Mouse (Mus musculus) thymus, adult 2 months (tissue): Measurements from ENCODE around the gene Mthfd1l. TPM values are rescaled to one million over a fixed set of nuclear protein-coding genes. Genes with fewer than 3 reads are reported as not detected.

ENCODE experiments used
- DNase-seq: peaks from one replicate; pipeline ENCODE4 v3.0.0; 2021
- H3K27ac ChIP-seq: fragments of 200-500 bp; 2 replicates; pipeline ENCODE4 v1.5.1; 2012; ENCODE audit warnings: low read length, control low read depth; ENCODE audit not compliant: control insufficient read depth, insufficient read depth
- H3K27me3 ChIP-seq: fragments of 200-500 bp; 2 replicates; pipeline ENCODE4 v1.6.1; 2012; ENCODE audit warnings: mild to moderate bottlenecking, low read length, moderate library complexity, mixed read lengths; ENCODE audit not compliant: control insufficient read depth, insufficient read depth
- H3K36me3 ChIP-seq: fragments of 200-500 bp; 2 replicates; pipeline ENCODE4 v1.6.1; 2012; ENCODE audit warnings: mild to moderate bottlenecking, low read length, moderate library complexity; ENCODE audit not compliant: control insufficient read depth, insufficient read depth
- H3K4me1 ChIP-seq: fragments of 200-500 bp; replicated peaks from 2 replicates; pipeline ENCODE4 v1.6.1; 2012; ENCODE audit warnings: low read length; ENCODE audit not compliant: control insufficient read depth, insufficient read depth
- H3K4me3 ChIP-seq: fragments of 200-500 bp; 2 replicates; pipeline ENCODE4 v1.5.1; 2012; ENCODE audit warnings: mild to moderate bottlenecking, low read length, control low read depth, moderate library complexity; ENCODE audit not compliant: control insufficient read depth, insufficient read depth
- CTCF ChIP-seq: fragments of 200-500 bp; IDR thresholded peaks from 2 replicates; pipeline ENCODE4 v1.5.1; 2012; ENCODE audit warnings: mild to moderate bottlenecking, control low read depth, low read length, moderate library complexity, borderline replicate concordance; ENCODE audit not compliant: control insufficient read depth, poor library complexity, insufficient read depth; ENCODE audit errors: extremely low read depth
- POLR2A ChIP-seq: fragments of 200-500 bp; IDR thresholded peaks from 2 replicates; pipeline ENCODE4 v1.6.1; 2012; ENCODE audit warnings: mild to moderate bottlenecking, low read length, control low read depth, moderate library complexity; ENCODE audit not compliant: control insufficient read depth, poor library complexity, insufficient read depth; ENCODE audit errors: extremely low read depth
- WGBS: fragments of 180-500 bp; shearing (Covaris S2); methylation state at CpG from one replicate; pipeline ENCODE4 v1.1.7; 2018; 5-methylcytosine and 5-hydroxymethylcytosine counted together
- polyA plus RNA-seq: library from polyadenylated mRNA; depleted of rRNA; stranded (reverse); fragments of >200 nt; gene quantifications from 2 replicates; pipeline ENCODE4 v1.2.3, GENCODE M21; 2012

The Mthfd1l gene
- polyA plus RNA-seq, 1 experiment, result 8.7 TPM

DNA sequence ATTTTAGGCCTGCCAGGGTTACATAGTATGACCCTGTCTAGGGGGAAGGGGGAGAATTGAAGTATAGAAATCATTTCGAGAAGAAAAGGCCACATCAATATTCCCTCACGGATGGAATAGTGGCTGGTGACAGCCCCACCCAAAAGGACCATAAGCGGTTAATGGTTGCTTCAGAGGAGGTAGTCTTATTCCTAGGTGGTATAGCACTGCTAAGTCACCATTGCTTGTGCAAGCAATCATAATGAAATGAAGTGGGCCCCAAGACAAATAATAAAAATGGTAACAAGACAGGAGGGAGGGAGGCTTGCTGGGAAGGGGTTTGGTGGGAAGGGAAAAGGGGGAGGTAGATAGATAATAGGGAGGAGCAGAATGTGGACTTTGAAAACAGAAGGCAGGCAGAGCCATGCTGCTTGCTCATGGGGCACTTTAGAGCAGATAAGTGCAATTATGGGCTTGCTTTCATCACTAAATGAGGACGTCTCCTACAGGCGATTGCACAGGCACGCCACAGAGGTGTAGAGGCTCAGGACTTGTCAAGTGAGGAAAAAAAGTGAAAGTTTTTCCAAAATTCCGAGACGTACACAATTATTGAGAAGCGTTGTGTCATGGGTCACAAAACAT is 105.4 kb downstream of the Mthfd1l start:
- WGBS, result 97% methylated on average over 9 of the region's 9 CpGs
- no peak for DNase-seq
- Histone ChIP-seq H3K27ac (no peak overlapping the region), H3K4me1 (peaks cover 15% of the 10 kb centered on the region), H3K27me3 (no peaks in the 10 kb centered on the region), H3K36me3 (no peaks in the 10 kb centered on the region), H3K4me3 (no peak overlapping the region)
- TF ChIP-seq POLR2A (no peak), CTCF (no peak)

- no peak for DNase-seq
- Histone ChIP-seq H3K4me1 (peaks cover 15% of the 10 kb centered on the region), H3K4me3 (no peak overlapping the region), H3K36me3 (no peaks in the 10 kb centered on the region), H3K27ac (peak overlapping the region; percentile 18; the same call in 1 of the 2 replicates), H3K27me3 (no peaks in the 10 kb centered on the region)
- WGBS, result 59% methylated on average over 8 of the region's 8 CpGs
- no peak for TF ChIP-seq CTCF
- no peak for TF ChIP-seq POLR2A
Measured at GRCm38 (mm10) chr10:4078979-4079630, 106.2 kb downstream of the Mthfd1l start.

DNA sequence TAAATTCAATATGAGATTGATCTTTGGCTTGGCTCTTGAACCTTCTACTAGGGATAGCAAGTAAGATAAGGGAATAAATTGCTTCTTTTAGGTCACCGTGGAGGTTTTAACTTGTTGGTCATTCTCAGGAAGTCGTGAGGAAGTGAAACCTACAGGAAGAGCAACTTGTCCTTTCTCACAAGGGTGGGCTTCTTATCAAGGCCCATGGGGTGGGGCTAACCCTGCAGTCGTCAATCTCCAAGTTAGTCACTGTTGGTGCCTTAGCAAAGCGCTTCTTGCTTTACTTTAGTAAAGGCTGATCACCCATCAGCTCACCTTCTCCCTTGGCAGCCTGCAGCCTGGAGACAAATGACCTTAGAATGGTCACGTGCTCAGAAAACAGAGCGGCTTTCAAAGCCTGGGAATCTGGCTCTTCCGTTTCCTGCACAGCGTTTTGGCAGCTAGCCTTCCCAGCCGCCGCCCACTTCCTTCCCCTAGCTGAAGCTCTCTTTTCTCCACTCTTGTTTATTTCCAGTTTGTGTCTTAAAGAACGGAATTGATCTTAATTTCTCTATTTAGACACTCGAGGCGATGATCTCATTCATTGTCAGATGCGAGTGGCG is 106.8 kb downstream of the Mthfd1l start:
- no peaks in the 10 kb centered on the region for H3K27me3 ChIP-seq
- DNase-seq, result peak; percentile 55
- no peaks in the 10 kb centered on the region for H3K36me3 ChIP-seq
- 4% methylated on average over 15 of the region's 15 CpGs for whole genome bisulfite sequencing
- TF ChIP-seq POLR2A, result no peak
- TF ChIP-seq CTCF, result no peak
- peaks cover 15% of the 10 kb centered on the region for H3K4me1 ChIP-seq
- H3K27ac ChIP-seq, result peak overlapping the region; percentile 12
- peak overlapping the region; percentile 35 for H3K4me3 ChIP-seq

- Histone ChIP-seq H3K27ac (no peak overlapping the region), H3K4me1 (peaks cover 19% of the 10 kb centered on the region), H3K36me3 (no peaks in the 10 kb centered on the region), H3K27me3 (no peaks in the 10 kb centered on the region), H3K4me3 (no peak overlapping the region)
- no peak for DNase-seq
- 89% methylated on average over 9 of the region's 9 CpGs for WGBS
- TF ChIP-seq POLR2A, result no peak
- TF ChIP-seq CTCF, result no peak
Measured at GRCm38 (mm10) chr10:4083609-4084008, 110.7 kb downstream of the Mthfd1l start.

DNA sequence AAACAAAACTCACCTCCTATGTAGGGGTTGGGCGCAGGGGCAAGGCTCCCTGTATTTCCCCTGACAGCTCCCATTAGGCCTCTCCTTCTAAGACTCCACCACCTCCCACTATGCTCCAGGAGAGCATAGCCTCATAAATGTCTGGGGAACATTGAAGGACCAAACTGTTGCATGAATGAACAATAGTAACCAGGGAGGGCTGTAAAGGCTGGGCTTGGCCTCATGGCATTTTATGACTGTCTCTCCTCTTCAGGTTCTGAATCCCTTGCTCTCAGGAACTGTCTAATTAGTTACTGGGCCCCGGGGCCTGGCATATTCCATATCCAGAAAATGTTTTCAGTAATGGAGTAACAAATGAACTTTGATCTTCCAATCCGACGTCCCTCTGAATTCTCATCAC is 112.0 kb downstream of the Mthfd1l start:
- H3K4me1 ChIP-seq, result peaks cover 16% of the 10 kb centered on the region
- DNase-seq, result no peak
- no peaks in the 10 kb centered on the region for H3K27me3 ChIP-seq
- H3K27ac ChIP-seq, result no peak overlapping the region
- WGBS, result 96% methylated on average over 4 of the region's 4 CpGs
- no peak overlapping the region for H3K4me3 ChIP-seq
- TF ChIP-seq CTCF, result no peak
- no peak for TF ChIP-seq POLR2A
- no peaks in the 10 kb centered on the region for H3K36me3 ChIP-seq

DNA sequence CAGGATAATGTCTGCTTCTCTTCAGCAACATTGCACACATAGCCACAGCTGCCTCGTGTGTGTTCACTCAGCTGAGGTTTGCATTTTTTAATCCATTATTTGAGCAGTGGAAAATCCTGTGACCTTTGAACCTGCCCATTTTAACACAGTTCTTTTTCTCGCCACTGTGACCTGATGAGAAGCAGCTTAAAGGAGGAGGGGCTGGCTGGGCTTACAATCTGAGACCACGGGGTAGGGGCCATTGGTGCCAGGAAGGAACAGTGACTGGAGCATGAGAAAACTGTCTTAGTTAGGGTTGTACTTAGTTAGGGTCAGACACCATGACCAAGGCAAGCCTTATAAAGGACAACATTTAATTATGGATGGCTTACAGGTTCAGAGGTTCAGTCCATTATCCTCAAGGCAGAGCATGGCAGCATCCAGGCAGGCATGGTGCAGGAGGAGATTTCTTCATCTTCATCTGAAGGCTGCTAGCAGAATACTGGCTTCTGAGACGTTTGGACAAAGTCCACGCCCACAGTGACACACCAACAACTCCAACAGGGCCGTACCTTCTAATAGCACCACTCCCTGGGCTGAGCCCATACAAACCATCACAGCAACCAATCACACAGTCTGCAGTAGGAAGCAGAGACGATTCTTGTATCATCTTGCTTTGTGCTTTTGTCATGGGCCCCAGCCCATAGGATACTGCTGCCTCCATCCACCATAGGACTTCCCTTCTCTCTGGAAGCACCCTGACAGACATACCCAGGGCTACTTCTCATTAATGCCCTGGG is 112.6 kb downstream of the Mthfd1l start:
- no peaks in the 10 kb centered on the region for H3K27me3 ChIP-seq
- WGBS, result 86% methylated on average over 7 of the region's 7 CpGs
- no peak overlapping the region for H3K27ac ChIP-seq
- no peak for TF ChIP-seq POLR2A
- no peak for TF ChIP-seq CTCF
- H3K4me1 ChIP-seq, result peaks cover 19% of the 10 kb centered on the region
- H3K36me3 ChIP-seq, result no peaks in the 10 kb centered on the region
- no peak for DNase-seq
- H3K4me3 ChIP-seq, result no peak overlapping the region
